ENCODE assay signal across 8 mouse cellular contexts in genomic region chrX:51017851-51018785, GRCm38 (mm10). TPM values are rescaled to one million over a fixed set of nuclear protein-coding genes. Genes with fewer than 3 reads are reported as not detected.
DNase-seq lines count a peak whose midpoint lies in the region; ATAC-seq and TF ChIP-seq lines count a peak whose summit lies in the region.

Gene Rap2c (minus strand): TSS chrX:51018018.

- peak; percentile 79 for ATAC-seq in granulocyte monocyte progenitor cell, adult 5-6 weeks (replicated peaks; ENCODE audit: poor library complexity, severe bottlenecking)
- ATAC-seq in intestine, postnatal 0 days, result peak; percentile 66
- ATAC-seq in midbrain, embryonic 11.5 days (ENCODE audit: low FRiP score), result peak; percentile 88

- H3K36me3 ChIP-seq in intestine, postnatal 0 days (ENCODE audit: control insufficient read depth, insufficient read depth), result no peaks in the 10 kb centered on the region
- H3K36me3 ChIP-seq in limb, embryonic 10.5 days, result peaks cover 20% of the 10 kb centered on the region
- H3K36me3 ChIP-seq in midbrain, embryonic 11.5 days (ENCODE audit: control insufficient read depth, insufficient read depth, low read length), result no peaks in the 10 kb centered on the region

- peak within 1 kb of the TSS; percentile 96 for H3K27ac ChIP-seq in intestine, postnatal 0 days (ENCODE audit: low read depth, low read length)
- peak within 1 kb of the TSS; percentile 96 for H3K27ac ChIP-seq in limb, embryonic 10.5 days
- peak within 1 kb of the TSS; percentile 80 for H3K27ac ChIP-seq in midbrain, embryonic 11.5 days (ENCODE audit: low read depth, low read length)

- DNase-seq in 3134 (ENCODE audit: extremely low read depth, insufficient read length, low spot score), result peak; percentile 78
- peak; percentile 68 for DNase-seq in adrenal gland, adult 2 months
- DNase-seq in embryo, embryonic 11.5 days (ENCODE audit: low read depth, low spot score), result peak; percentile 71
- DNase-seq in limb, embryonic 10.5 days (ENCODE audit: low spot score), result peak; percentile 78
- DNase-seq in midbrain, embryonic 11.5 days (ENCODE audit: low spot score, missing footprints), result peak; percentile 91
- DNase-seq in spleen, adult 12 weeks (ENCODE audit: low spot score), result peak; percentile 33

- H3K9me3 ChIP-seq in intestine, postnatal 0 days (ENCODE audit: control insufficient read depth), result no peaks in the 10 kb centered on the region
- no peaks in the 10 kb centered on the region for H3K9me3 ChIP-seq in limb, embryonic 10.5 days (replicated peaks)
- H3K9me3 ChIP-seq in midbrain, embryonic 11.5 days (ENCODE audit: control insufficient read depth, low read length), result no peaks in the 10 kb centered on the region

- peak within 1 kb of the TSS; percentile 55 for H3K4me3 ChIP-seq in intestine, postnatal 0 days (ENCODE audit: low read depth, low read length)
- H3K4me3 ChIP-seq in limb, embryonic 10.5 days, result peak within 1 kb of the TSS; percentile 64
- peak within 1 kb of the TSS; percentile 52 for H3K4me3 ChIP-seq in midbrain, embryonic 11.5 days (ENCODE audit: low read depth, low read length)

- peak within 1 kb of the TSS; percentile 75 for H3K9ac ChIP-seq in intestine, postnatal 0 days (ENCODE audit: low read depth, low read length)
- peak within 1 kb of the TSS; percentile 82 for H3K9ac ChIP-seq in midbrain, embryonic 11.5 days (ENCODE audit: low read length)

- no peaks in the 10 kb centered on the region for H3K27me3 ChIP-seq in intestine, postnatal 0 days (replicated peaks; ENCODE audit: control insufficient read depth, insufficient read depth, low read length)
- peaks cover 10% of the 10 kb centered on the region for H3K27me3 ChIP-seq in limb, embryonic 10.5 days (ENCODE audit: low read depth, poor library complexity, severe bottlenecking)
- H3K27me3 ChIP-seq in midbrain, embryonic 11.5 days (ENCODE audit: control insufficient read depth, insufficient read depth, low read length), result no peaks in the 10 kb centered on the region

- H3K4me1 ChIP-seq in intestine, postnatal 0 days (replicated peaks; ENCODE audit: control insufficient read depth, insufficient read depth, low read length), result no peaks in the 10 kb centered on the region
- peaks cover 9% of the 10 kb centered on the region; the same call in 1 of the 2 replicates for H3K4me1 ChIP-seq in limb, embryonic 10.5 days
- no peaks in the 10 kb centered on the region for H3K4me1 ChIP-seq in midbrain, embryonic 11.5 days (ENCODE audit: control insufficient read depth, insufficient read depth, low read length)

- peak within 1 kb of the TSS; percentile 62 for H3K4me2 ChIP-seq in intestine, postnatal 0 days (replicated peaks; ENCODE audit: low read depth)
- H3K4me2 ChIP-seq in midbrain, embryonic 11.5 days, result peak within 1 kb of the TSS; percentile 42

- no peak for TF ChIP-seq CTCF in intestine, postnatal 0 days (IDR thresholded peaks at IDR 0.05; ENCODE audit: low read depth)

- WGBS in intestine, postnatal 0 days, result 21% methylated on average over 38 of the region's 92 CpGs
- WGBS in limb, embryonic 10.5 days, result 12% methylated on average over 42 of the region's 92 CpGs
- WGBS in midbrain, embryonic 11.5 days, result 33% methylated on average over 23 of the region's 92 CpGs

RNA-seq across cellular contexts. Expression of gene Rap2c, which starts in this region (rescaled TPM):
- total RNA-seq in adrenal gland, adult 2 months (2021), result 10 to 100 TPM; 25.8 to 26.3 TPM
- polyA plus RNA-seq in adrenal gland, adult 2 months (2012; rRNA removed), result 0.52 and 0.76 TPM in 2 replicates
- total RNA-seq in granulocyte monocyte progenitor cell, adult 5-6 weeks (2014; fragmentation: Nextera tagmentation), result 16.3 and 24.1 TPM in 2 replicates
- total RNA-seq in granulocyte monocyte progenitor cell, adult 5-6 weeks (2017), result 19.8 and 28.4 TPM in 2 replicates
- 18.4 and 20.4 TPM in 2 replicates for polyA plus RNA-seq in intestine, postnatal 0 days (2015; fragmentation: Nextera tagmentation; extraction: Ambion mirVana)
- 31.9 and 33.3 TPM in 2 replicates for polyA plus RNA-seq in limb, embryonic 10.5 days (2016; fragmentation: Nextera tagmentation; extraction: Ambion mirVana)
- polyA plus RNA-seq in midbrain, embryonic 11.5 days (2014; fragmentation: Nextera tagmentation; extraction: Ambion mirVana), result 24.1 and 26.9 TPM in 2 replicates

Comparison
In these comparisons a context has a peak if more than half of its experiments do, and no peak if none do; other contexts are left out.
1. Peak in every context shown above with its lines: DNase-seq, ATAC-seq, H3K4me3 ChIP-seq and H3K27ac ChIP-seq.
2. RNA of gene Rap2c (polyA plus RNA-seq): 31.9 to 33.3 TPM in limb, embryonic 10.5 days, 24.1 to 26.9 TPM in midbrain, embryonic 11.5 days and 18.4 to 20.4 TPM in intestine, postnatal 0 days; 0.52 to 0.76 TPM in adrenal gland, adult 2 months; every median in the first group is over 10 times any median in the second.
3. DNase-seq: peak in every context shown above with its lines; median percentile 91 in midbrain, embryonic 11.5 days; 78 in 3134; 78 in limb, embryonic 10.5 days; 71 in embryo, embryonic 11.5 days; 68 in adrenal gland, adult 2 months; 33 in spleen, adult 12 weeks.